Mouse (Mus musculus) megakaryocyte-erythroid progenitor cell, adult 5-6 weeks (primary cell): ENCODE measurements around the gene Def6. TPM values are rescaled to one million over a fixed set of nuclear protein-coding genes. Genes with fewer than 3 reads are reported as not detected.
A peak's percentile ranks its signal among the peaks of the same experiment; 100 is the strongest.

Experiments used
- ATAC-seq: replicated peaks from 2 replicates; pipeline ENCODE4 v1.8.0; 2016; ENCODE audit warnings: mild to moderate bottlenecking, inconsistent platforms; ENCODE audit not compliant: severe bottlenecking, poor library complexity, low FRiP score, low TSS enrichment
- total RNA-seq, 2 experiments: library from RNA; stranded (forward) in 1 of 2; stranded (reverse) in 1 of 2; fragments of 200-1000, 215-1000 nt in 1 of 2; fragments of >200 nt in 1 of 2; fragmentation: Nextera tagmentation in 1 of 2; gene quantifications; 2 replicates each; pipeline ENCODE4 v1.2.3; 2014 to 2017

Gene Def6
- total RNA-seq, 2 experiments from 2014 or later = 24.5 to 41.1 TPM

DNA sequence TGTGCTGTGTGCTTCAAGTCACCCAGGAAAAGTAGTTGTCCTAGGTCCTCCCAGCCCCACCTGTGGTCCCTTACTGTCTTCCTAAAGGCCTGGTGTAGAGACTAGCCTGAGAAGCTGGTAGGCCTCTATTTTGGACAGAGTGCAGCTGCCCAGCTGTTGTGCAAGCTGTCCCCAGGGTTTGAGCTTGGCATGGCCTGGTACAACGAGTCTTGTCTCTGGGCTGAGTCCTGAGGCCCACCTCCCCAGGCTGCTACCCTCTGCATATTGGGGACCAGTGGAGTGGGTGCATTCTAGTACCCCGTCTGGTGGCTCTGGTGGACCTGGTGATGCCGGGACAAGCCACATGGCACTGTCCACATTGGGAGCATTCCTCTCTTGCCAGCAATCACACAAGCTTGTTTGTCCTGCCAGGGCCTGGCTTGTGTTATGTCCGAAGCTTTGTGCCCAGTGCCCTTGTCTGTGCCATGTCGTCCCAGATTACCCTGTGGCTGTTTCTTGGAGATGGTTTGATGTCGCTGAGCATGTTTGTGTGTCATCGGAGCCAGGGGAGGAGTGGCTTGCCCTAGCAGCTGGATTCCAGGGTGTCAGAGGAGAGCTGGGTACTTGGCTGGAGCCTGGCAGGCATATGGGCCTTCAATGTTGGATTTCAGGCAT, 28.5 kb downstream of the Def6 start:
- ATAC-seq = no peak

GRCm38 (mm10) chr17:28236636-28237015, 29.0 kb downstream of the Def6 start:
- ATAC-seq = no peak

DNA sequence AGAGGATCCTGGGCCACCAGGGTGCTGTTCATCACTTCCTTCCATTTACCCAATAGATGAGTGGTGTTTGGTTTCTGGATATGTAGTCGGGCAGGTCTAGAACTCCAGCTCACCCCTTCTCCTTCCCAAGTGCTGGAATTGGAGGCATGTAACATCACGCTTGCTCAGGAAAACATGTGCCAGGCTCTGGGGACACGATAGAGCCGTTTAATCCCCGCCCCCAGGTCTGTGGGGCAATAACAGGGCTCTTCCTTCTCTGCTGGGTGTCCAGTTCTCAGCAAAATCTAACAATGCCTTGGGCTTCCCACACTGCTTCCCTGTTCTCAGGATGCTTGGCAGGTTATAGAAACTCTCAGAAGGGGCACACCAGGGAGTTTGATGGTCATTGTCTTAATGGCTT, 29.8 kb downstream of the Def6 start:
- ATAC-seq = no peak

GRCm38 (mm10) chr17:28237874-28238273, 30.3 kb downstream of the Def6 start:
- ATAC-seq = 0 out of 2 replicates have a peak, but pooled peaks have one; percentile 20

GRCm38 (mm10) chr17:28240846-28241245, 33.3 kb downstream of the Def6 start:
- no peak for ATAC-seq

- no peak for ATAC-seq
Measured at GRCm38 (mm10) chr17:28242296-28242695, 34.7 kb downstream of the Def6 start.

GRCm38 (mm10) chr17:28244214-28244613, 36.6 kb downstream of the Def6 start:
- no peak for ATAC-seq

DNA sequence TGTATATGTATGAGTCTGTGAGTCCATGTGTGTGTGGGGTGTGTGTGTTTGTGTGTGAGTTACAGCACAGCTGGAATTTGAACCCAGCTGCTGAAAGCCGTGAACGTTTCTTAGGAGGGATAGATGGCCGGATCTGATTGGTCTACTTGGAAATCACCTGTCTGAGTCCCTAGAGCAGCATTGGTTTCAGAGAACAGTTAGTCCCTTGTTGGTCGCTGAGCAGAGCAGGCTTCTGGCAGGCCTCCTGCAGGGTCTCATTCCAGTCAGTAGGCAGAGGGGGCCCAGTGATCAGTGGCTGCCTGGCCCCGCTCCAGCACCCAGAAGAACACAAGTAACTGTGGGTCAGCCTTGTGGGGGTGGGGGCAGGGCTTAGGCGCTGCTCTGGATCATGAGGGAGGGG, 37.1 kb downstream of the Def6 start:
- no peak for ATAC-seq

DNA sequence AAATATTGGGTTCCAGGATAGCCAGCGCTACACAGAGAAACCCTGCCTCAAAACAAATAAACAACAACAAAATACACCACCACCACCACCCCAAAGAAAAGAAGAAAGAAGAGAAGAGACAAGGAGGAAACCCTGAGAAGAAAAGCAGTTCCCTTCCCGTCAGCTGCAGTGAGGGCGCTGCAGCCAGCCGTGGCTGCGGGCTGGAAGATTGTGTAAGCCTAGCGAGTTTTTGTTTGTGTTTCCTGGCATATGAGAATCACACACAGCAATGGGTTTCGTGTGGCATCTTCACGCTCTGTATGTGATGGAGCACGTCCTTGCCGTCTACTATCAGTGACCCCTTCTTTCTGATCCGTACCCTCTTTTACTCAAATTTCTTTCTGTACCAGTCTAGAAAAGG, 39.1 kb downstream of the Def6 start:
- ATAC-seq = no peak

- ATAC-seq = no peak
Measured at GRCm38 (mm10) chr17:28247613-28248012, 40.0 kb downstream of the Def6 start.

GRCm38 (mm10) chr17:28249062-28249461, 41.5 kb downstream of the Def6 start:
- no peak for ATAC-seq

DNA sequence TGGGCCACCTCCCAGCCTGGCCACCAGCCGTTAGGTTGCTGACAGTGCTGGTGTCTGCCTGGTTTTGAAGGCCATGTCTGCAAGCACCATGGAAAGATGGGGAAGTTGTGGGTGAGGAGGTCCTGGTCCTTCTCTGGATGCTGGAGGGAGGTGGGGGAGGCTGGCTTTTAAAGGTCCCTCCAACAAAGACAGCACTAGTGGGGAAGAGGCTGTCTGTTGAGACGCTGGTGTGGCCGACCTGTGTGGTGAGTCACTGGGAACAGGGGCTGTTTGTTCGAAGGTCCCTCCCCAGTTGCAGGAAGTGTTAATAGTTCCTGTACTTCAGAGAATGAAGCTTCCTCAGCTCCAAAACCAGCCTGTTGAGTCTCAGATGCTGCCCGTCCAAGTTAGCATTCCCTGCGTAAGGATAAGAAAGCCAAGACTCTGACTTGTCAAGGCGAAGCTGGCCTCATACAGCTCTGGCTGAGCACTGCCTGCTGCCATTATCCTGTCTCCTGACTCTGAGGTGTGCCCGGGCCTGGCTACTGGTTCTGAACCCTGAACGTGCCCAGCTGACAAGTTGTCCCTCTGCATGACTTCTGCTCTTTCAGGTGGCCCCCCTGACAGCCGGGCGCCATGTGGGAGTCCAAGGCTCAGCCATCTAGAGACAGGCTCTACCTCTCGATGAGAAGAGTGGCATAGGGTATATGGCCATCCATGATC, 44.2 kb downstream of the Def6 start:
- ATAC-seq = no peak

DNA sequence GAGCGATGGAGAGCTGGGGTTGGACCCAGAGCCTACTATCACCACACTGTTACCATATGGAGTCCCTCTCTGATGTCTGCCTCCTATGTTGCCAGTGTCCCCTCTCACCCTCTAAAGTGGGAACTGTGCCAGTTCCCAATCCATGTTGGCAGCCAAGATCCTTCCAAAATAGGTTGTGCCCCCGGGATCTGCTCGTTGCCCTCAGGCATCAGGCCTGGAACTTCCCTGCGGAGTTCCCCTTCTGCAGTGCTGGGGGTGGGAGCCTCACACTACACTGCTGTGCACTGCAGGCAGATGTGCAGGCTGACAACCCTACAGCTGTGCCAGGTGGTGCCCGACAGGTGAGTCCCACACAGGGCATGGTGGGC, 44.7 kb downstream of the Def6 start:
- ATAC-seq = no peak

DNA sequence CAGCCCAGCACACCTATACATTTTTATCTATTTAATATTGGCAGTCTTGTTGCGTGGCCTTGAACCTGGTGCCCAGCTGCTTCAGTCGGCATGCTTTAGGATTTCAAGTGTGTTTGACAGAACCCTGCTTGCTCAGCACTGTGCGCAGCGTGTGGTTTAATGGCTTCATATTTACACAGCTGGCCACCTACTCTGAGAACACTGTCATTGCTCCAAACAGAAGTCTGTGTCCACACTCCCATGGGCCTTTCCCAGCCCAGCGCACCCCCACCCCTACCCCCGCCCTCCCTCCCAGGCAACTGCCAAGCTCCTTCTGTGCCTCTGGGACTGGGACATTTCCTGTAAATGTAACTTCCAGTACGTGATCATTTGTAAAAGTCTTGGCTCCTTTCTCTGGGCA, 45.6 kb downstream of the Def6 start:
- ATAC-seq = no peak

DNA sequence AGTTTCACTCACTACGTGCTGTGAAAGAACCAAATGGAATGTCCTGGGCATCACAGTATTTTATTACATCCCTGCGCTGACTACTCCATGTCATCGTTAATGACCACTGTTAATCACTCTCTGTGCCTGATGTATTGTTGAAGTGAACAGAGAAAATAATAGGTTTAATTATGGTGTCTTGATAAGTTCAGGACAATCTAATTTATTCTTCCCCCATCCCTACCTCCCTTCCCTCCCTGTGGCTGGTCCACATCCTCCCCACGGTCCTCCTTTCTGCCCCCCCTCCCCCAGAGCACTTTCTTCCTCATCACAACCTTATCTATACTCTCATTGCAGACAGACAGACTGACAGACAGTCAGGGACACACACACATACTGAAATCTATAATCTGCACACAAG, 47.2 kb downstream of the Def6 start:
- ATAC-seq = no peak

GRCm38 (mm10) chr17:28255651-28256050, 48.1 kb downstream of the Def6 start:
- no peak for ATAC-seq

DNA sequence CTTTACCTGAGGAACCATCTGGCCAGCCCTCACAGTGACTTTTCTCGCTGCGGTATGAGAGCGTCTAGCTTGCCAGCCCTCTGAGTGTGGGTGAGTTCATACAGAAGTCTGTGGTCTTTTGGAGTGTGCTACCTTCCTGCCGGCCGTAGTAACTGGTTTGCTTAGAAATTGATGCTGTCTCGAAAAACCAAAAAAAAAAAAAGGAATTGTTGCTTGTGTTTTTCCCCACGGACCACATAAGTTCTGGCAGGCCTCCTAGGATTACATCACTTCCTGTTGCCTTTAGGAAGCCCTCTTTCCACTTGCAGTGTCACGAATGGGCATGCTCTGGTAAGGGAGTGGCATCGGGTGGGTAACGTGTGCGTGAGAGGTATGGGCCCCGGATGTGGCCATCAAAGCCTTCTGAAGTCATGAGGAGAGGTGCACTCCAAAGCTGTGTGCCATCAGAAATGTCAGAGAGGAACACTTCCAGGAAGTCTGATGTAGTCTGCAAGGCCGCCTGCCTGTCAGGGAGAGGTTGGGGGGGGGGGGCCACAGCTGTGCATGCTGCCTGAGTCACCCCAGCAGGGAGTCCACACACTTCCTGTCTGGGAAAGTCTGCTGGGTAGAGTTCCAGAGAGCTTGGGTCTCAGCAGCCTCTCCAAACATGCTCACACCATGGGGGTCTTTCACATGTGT, 49.2 kb downstream of the Def6 start:
- peak; percentile 64 for ATAC-seq

GRCm38 (mm10) chr17:28258325-28258724, 50.7 kb downstream of the Def6 start:
- no peak for ATAC-seq

- ATAC-seq = no peak
Measured at GRCm38 (mm10) chr17:28259890-28260542, 52.4 kb downstream of the Def6 start.

DNA sequence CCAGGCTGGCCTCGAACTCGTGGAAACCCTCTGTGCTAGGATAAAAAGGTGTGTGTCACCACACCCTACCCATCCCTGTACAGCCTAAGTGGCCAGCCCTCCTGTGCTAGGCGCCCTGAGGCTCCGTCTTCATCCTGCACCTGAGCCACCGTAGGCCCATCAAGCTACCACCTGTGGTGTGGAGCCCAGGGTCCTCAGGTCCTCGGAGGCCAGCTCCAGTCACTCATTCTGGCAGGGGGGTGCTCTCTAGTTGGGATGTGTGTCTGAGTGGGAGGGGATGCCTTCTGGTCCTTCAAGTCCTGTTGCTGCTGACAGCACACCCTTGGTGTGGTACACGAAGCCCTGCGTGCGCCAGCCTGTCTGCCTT, 52.9 kb downstream of the Def6 start:
- ATAC-seq = no peak
